Mouse (Mus musculus) right cerebral cortex, postnatal 36 days (tissue): ENCODE measurements around the gene C2.

Experiments used
- DNase-seq, 2 experiments: peaks; one replicate each; pipeline ENCODE4 v3.0.0; 2022; ENCODE audit warnings: low spot score in 2 of 2, mixed read lengths in 1 of 2

C2 gene

DNA sequence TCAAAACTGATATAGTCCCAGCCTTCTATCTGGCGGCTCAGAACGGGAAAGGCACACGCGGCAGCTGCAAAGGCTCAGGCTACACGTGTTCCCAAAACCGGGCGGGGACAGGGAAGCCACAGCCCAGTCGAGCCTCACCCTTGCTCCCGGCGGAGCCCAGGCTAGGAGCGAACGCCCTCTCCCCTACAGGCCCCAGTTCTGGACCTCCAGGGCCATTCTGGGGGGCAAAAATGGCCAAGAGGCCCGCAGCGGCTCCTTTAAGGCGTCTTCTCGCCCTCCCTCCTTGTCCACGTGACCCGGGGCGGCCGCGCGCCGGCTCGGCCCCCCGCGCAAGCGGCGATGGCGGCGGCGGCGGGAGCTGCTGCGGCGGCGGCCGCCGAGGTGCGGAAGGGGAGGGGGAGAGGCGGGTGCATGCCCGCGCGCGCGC, at the start of gene C2, which contains the start of gene Ehmt2:
Gene C2 (minus strand): TSS at position 106 of the 427 bp plus-strand sequence.
Gene Ehmt2 (plus strand): TSS at position 310 of the 427 bp plus-strand sequence.
- DNase-seq, result peak; percentile 68 to 72

GRCm38 (mm10) chr17:34947606-34948005, 49.5 kb upstream of the C2 start:
- no peak for DNase-seq

DNA sequence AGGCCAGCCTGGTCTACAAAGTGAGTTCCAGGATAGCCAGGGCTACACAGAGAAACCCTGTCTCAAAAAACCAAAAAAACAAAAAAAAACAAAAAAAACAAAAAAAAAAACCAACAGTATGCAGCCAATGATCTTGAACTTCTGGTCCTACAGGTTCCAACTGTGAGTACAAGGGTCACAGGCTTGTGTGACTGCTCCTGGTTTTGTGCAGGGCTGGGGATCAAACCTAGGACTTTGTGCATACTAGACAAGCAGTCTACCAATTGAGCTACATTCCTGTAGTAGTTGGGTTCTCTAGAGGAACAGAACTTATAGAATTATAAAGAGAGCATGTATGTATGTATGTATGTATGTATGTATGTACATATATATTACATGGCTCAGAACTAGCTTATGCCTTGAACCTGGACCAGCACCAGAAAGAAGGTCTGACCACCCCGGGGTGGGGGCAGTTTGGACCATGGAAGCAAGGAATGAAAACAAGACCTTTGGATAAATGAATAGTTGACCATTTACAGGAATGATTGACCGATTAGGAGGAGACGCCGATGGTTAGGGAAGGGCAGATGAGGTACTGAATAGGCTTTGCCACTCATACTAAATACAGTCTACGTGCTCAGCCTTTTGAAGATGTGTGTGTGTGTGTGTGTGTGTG, 48.5 kb upstream of the C2 start:
- DNase-seq, result no peak

DNA sequence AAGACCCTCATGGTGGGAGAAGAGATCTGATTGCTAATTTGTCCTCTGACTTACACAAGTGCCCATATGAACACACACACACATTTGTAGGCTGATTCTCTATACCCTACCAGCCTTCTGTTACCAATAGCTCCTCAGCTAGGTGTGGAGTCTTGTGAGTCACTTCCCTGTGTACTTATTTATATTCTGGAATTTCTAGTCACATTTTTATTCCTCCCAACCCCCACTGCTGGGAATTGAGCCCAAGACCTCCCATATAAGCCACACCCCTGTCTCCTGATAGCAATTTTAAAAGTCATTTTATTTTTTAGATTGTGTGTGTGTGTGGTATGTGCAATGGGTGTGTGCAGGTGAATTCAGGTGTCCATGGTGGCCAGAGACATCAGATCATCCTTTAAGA, 46.3 kb upstream of the C2 start:
- DNase-seq, result no peak

DNA sequence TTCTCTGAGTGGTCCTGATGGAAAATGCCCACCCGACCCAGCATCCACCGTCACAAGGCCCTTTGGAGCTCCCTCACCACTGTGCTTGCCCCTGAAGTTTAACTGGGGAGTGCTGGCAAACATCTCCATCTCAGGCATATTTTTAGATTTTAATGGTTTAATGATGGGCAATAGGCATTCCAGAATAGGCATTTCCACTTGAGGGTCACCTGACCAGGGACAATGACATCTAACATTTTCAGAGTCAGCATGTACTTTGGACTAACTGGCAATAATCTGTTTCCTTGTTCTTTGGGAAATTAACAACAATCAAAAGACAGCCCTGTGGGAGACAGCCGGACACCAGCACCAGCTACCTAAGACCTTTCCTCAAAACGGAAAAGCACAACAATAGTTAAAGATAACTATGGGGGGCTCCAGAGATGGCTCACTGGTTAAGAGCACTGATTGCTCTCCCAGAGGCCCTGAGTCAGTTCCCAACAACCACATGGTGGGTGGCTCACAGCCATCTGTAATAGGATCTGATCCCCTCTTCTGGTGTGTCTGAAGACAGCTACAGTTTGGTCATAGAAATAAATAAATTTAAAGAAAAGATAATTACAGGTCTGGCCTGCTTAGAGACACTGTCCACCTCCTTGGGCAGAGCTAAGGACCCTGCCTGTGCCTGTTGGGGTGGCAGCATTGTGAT, 45.2 kb upstream of the C2 start:
- no peak for DNase-seq

DNA sequence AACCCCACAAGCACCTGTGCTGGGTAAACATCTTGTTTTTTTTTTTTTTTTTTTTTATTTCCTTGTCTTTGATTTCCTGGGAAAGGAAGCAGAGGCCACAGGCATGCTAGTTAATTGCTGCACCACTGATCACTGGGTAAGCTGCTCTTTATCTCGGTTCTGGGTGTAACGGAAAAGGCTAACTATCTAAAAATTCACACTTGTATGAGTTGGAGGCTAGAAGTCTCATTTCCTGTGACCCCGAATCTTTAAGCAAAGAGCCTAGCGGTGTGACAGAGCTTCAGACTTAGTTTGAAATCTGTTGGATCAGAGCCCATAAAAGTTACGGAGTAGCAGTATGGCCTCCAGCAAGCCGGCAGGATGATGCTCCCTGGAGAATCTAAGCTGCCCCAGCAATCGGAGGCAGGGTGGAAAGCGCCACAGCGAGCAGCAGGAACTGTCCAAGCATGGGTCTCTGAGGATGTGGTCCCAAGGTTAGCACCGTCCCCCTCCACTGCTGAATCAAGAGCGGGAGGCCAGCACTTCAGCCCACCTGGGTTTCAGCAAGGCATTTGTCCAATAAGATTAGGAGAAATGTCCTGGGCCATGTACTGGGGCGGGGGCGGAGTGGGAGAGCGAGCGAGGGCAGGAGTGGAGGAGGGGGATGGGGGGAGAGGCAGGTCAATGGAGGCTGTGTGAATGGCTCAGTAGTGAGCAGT, 43.4 kb upstream of the C2 start:
- DNase-seq, result no peak

- no peak for DNase-seq
These were observed 40.0 kb upstream of the C2 start for GRCm38 (mm10) chr17:34937960-34938505.

DNA sequence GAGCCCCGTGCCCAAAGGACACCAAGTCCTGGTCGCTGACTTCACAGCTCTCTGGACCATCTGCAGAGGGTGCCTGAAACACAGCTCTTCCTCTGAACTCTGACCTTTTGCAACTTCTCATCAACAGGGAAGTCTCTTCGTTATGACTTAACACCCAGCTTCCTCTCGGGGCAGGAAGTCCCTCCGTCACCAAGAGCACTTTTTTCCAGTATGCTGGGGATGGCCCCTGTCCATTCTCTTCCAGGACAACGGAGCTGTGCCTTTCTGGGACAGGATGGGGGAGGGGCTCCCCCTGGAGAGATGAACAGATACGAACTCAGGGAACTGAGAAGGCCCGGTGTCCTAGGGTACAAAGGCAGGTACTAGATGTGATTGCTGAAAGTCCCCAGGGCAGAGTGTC, 36.8 kb upstream of the C2 start:
- no peak for DNase-seq

DNA sequence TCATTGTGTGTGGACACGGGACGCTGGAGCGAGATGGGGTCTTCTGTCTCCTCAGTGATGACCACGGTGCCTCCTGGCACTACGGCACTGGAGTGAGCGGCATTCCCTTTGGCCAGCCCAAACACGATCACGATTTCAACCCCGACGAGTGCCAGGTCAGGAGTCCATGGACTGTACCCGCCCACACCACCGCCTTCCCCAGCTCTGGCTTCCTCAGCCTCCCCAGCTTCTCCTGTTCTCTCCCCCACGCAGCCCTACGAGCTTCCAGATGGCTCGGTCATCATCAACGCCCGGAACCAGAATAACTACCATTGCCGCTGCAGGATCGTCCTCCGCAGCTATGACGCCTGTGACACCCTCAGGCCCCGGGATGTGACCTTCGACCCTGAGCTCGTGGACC, 36.0 kb upstream of the C2 start:
- DNase-seq, result no peak

GRCm38 (mm10) chr17:34932287-34932686, 34.2 kb upstream of the C2 start:
- DNase-seq, result no peak

DNA sequence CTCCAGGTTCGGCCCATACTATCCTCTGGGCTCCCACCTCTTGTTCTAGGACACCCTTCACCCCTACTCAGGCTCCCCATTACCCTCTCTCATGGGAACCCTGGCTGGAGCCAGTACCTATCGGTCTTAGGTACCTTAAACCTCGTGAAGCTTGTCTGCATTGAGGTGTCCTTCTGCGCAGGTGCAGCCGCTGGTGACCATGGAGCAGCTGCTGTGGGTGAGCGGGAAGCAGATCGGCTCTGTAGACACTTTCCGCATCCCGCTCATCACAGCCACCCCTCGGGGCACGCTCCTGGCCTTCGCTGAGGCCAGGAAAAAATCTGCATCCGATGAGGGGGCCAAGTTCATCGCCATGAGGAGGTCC, 33.7 kb upstream of the C2 start:
- peak; percentile 31 to 33 for DNase-seq

DNA sequence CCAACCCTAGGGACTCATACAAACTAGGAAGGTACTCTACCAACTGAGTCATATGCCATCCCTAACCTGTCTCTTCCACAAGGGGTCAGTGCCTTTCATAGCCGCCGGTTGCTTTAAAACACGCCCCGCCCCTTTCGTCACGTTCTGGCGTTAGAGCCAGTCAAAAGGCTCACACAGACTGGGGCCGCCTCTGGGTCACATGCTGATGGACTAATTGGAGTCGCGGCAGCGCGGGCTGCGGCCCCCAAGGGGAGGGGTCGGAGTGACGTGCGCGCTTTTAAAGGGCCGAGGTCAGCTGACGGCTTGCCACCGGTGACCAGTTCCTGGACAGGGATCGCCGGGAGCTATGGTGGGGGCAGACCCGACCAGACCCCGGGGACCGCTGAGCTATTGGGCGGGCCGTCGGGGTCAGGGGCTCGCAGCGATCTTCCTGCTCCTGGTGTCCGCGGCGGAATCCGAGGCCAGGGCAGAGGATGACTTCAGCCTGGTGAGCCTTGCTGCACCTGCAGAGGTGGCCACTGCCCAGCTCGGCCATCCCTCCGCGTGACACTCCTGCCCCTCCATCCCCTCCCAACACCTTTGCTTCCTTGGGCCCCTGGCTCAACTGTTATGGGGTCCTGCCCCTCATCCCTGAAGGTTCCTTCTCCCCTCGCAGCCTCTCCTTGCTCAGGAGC, 33.1 kb upstream of the C2 start, which contains the start of gene Neu1:
Gene Neu1 (plus strand): TSS at position 193 of the 674 bp plus-strand sequence.
- peak; percentile 98 to 99 for DNase-seq

- DNase-seq, result no peak
These were observed 30.8 kb upstream of the C2 start for GRCm38 (mm10) chr17:34928841-34929240.

DNA sequence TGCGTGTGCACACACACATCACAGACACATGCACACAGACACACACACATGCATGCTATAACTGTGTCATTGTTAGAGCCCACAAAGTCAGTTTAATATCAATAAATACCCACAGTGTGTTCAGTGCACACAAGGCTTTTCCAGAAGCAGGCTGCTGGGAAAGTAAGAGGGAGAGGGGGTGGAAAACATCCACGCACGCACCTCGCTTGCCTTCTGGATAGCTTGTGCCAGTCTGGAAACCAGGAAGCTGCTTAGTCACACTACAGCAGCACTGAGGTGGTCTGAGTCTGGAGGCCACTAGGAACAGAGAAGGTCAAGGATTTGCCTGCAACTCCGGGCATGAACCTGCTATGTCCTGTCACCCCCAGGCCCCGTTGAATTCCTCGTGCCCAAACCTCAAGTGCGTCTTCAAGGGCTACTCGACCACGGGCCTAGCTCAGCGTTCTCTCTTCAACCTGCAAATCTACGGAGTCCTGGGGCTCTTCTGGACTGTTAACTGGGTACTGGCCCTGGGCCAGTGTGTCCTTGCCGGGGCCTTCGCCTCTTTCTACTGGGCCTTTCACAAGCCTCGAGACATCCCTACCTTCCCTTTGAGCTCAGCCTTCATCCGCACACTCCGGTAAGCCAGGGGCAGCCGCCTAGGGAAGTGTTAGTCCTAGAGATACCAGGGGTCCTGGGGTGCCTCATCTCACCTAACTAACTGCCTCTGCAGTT, 29.4 kb upstream of the C2 start:
- DNase-seq, result peak; percentile 29 to 36

DNA sequence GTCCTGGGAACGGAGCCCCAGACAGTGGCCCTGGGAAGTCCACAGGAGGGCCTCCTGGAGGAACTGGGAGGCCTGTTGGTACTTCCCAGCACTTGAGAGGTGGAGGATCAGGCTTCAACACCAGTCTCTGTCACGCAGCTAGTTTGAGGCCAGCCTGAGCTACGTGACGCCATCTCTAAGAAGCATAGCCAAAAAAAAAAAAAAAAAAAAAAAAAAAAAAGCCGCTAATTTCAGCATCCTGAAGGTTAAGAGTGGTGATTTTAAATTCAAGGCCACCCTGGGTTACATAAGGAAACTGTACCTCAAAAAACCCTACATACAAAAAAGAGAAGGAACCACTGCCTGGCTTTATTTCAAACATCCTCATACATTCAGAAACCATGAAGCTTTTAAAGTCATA, 26.2 kb upstream of the C2 start:
- no peak for DNase-seq

- DNase-seq, result no peak
These were observed 24.9 kb upstream of the C2 start for GRCm38 (mm10) chr17:34922939-34923338.

GRCm38 (mm10) chr17:34917188-34917587, 19.1 kb upstream of the C2 start:
- DNase-seq, result no peak

DNA sequence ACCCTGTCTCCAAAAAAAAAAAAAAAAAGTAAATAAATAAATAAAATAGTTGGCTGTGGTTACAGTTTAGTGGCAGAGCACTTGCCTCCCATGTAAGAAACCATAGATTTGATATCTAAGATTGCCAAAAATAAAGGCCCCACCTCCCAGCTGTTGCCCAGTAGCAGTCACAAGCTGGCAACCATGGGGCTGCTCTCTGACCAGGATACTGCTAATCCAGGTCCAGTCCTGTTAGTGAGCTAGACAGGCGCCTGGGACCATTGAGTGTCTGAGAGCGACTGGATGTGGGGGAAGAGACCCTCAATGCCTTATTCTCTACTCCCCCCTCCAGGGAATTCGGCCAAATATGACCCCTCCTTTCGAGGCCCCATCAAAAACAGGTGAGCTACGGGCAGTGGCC, 18.3 kb upstream of the C2 start:
- no peak for DNase-seq

GRCm38 (mm10) chr17:34915410-34915831, 17.4 kb upstream of the C2 start:
- DNase-seq, result no peak

- no peak for DNase-seq
These were observed 16.0 kb upstream of the C2 start, which contains the start of gene Slc44a4 for GRCm38 (mm10) chr17:34913930-34914665. Gene Slc44a4 (plus strand): TSS chr17:34914466.
